Mouse (Mus musculus): Measurements from ENCODE around the gene Pqlc3. TPM values are rescaled to one million over a fixed set of nuclear protein-coding genes. Genes with fewer than 3 reads are reported as not detected.
"Not testable (repeated sequence)": the region's sequence is repeated elsewhere in the genome, so short reads cannot be mapped to it uniquely, and the experiment has no call there.

The Pqlc3 gene
- 37.3 and 75.9 TPM in 2 replicates for polyA plus RNA-seq (2012; rRNA removed)

- whole genome bisulfite sequencing: 1% methylated on average over 57 of the region's 57 CpGs
- peak; percentile 81 for DNase-seq (ENCODE audit: low read depth, low spot score)
Measured at GRCm38 (mm10) chr12:16999739-17000497, at the start of gene Pqlc3. Gene Pqlc3, minus strand, starts transcription at chr12:17000408.

- DNase-seq (ENCODE audit: low read depth, low spot score): no peak
- 97% methylated on average over 1 of the region's 1 CpGs for WGBS
Measured at GRCm38 (mm10) chr12:17049796-17050195, 49.6 kb upstream of the Pqlc3 start.

- DNase-seq (ENCODE audit: low read depth, low spot score): no peak
- 86% methylated on average over 7 of the region's 7 CpGs for WGBS
Measured at GRCm38 (mm10) chr12:17048979-17049612, 48.9 kb upstream of the Pqlc3 start.

DNA sequence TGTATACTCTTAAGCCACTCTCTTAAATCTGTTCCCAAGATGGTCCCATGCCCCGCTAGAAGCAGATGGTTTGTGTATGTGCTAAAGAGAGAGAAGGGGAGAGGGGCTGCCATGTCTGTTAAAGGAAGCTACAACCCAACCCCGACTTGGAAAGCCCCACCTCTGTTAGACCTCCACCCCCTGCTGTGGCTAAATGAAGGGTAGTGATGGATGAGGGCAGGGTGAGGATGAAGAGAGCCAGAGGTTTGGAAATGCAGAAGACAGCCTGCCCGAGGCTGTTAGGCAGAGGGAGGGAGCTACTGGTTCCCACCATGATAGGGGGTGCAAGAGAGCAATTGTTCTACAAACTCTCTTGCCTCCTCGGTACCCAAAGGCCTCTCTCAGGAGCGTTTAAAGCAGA is 43.1 kb upstream of the Pqlc3 start:
- DNase-seq (ENCODE audit: low read depth, low spot score): no peak
- WGBS: 57% methylated on average over 5 of the region's 5 CpGs

GRCm38 (mm10) chr12:17040567-17040966 is 40.4 kb upstream of the Pqlc3 start:
- DNase-seq (ENCODE audit: low read depth, low spot score): no peak
- 0% methylated on average over 1 of the region's 1 CpGs for WGBS

DNA sequence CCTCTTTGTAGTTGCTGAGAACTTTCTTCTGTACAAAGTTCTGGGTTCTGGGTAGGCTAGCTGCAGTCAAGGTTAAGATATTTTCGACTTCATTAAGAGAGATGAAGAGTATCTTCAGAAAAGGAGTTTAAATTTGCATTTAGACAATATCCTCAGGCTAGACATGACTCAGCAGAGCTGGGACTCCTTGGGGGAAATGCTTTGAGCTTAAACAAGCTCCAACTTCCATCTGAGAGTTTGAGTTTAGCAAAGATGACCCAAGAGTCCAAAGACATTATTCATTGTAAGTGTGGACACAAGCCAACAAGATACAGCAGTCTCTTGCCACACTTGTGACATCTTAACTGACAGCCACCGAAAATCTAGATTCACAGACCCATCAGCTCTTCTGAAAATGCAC is 39.2 kb upstream of the Pqlc3 start:
- WGBS: 63% methylated on average over 2 of the region's 2 CpGs
- no peak for DNase-seq (ENCODE audit: low read depth, low spot score)

DNA sequence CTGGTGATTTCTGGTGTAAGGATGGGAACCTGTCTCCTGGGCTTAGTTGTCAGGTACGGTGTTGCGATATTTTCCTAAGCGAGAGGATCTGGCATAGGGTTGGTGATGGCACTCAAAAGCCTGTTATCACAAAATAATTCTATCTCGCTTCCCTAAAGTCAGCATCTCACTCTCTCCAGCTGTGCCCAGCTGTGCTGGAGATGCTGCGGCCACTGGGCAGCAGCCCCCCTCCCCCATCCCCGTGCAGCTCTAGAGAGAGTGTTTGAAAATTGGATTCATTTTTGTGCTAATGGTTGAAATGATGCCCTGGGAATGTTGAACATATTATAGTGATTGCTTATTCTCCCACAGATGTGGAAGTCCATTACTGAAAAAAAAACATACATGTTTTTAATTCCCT is 38.0 kb upstream of the Pqlc3 start:
- no peak for DNase-seq (ENCODE audit: low read depth, low spot score)
- 77% methylated on average over 6 of the region's 6 CpGs for WGBS

DNA sequence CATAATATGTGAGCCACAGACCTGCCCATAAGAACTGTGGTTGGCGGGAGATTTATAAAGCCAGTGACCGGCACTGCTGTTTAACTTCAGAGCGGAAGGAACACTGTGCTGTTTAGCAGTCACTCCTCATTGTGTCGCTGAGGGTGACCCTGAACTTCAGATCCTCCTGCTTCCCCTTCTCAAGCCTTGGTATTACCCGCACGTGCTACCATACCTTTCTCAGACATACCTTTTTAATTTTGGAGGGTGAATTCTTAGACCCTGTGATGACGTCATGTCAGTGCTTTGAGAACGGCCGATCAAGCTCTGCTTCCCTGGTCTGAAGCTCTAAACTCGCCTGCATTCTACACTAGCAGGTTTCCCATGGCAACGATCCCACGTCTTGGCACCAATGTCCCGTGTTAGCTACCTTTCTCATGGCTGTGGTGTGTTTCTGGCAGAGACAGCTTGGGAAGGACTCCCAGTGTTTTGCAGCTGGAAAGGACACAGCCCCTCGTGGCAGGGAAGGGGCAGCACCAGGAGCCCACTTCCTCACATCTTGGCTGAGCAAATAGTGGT is 36.9 kb upstream of the Pqlc3 start:
- 43% methylated on average over 14 of the region's 14 CpGs for WGBS
- DNase-seq (ENCODE audit: low read depth, low spot score): no peak

DNA sequence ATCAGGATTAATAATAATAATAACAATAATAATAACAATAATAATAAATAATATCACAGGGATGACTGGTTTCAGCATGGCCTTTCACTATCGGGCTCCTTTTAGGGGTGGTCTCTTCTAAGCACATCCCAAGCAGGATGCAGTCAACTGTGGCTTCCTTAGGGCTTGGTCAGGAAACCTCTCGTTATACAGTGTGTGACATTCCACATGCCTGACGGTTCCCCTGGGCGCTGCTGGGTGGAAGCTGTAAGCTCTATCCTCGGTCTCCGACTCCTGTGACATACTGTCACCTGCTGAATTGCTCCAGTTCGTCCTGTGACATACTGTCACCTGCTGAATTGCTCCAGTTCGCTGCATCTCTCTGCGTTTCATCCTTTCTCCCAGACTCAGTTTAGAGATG is 36.3 kb upstream of the Pqlc3 start:
- 59% methylated on average over 9 of the region's 9 CpGs for WGBS
- no peak for DNase-seq (ENCODE audit: low read depth, low spot score)

GRCm38 (mm10) chr12:17035128-17035527 is 34.9 kb upstream of the Pqlc3 start:
- WGBS: 65% methylated on average over 2 of the region's 2 CpGs
- DNase-seq (ENCODE audit: low read depth, low spot score): no peak

DNA sequence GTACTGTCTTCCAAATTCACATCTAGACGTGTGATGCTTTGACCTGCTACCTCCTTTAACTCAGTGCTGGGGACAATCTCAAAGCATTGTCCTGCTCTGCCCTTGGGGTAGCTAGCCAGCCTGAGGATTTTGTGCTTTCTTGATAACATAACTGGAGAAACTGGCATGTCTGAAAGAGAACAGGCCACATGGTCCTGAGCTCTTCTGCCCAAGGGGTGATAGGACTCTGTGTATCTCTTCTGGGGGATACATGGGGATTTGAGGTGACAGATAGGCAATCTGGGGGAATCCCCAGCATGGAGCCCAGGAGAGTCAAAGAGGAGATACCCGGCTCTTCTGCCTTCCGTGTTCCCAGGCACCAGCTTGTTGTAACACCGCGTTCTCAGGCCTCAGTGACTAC is 34.5 kb upstream of the Pqlc3 start:
- no peak for DNase-seq (ENCODE audit: low read depth, low spot score)
- WGBS: 73% methylated on average over 5 of the region's 5 CpGs

GRCm38 (mm10) chr12:17033464-17033841 is 33.2 kb upstream of the Pqlc3 start:
- DNase-seq (ENCODE audit: low read depth, low spot score): no peak
- WGBS: 61% methylated on average over 9 of the region's 9 CpGs

DNA sequence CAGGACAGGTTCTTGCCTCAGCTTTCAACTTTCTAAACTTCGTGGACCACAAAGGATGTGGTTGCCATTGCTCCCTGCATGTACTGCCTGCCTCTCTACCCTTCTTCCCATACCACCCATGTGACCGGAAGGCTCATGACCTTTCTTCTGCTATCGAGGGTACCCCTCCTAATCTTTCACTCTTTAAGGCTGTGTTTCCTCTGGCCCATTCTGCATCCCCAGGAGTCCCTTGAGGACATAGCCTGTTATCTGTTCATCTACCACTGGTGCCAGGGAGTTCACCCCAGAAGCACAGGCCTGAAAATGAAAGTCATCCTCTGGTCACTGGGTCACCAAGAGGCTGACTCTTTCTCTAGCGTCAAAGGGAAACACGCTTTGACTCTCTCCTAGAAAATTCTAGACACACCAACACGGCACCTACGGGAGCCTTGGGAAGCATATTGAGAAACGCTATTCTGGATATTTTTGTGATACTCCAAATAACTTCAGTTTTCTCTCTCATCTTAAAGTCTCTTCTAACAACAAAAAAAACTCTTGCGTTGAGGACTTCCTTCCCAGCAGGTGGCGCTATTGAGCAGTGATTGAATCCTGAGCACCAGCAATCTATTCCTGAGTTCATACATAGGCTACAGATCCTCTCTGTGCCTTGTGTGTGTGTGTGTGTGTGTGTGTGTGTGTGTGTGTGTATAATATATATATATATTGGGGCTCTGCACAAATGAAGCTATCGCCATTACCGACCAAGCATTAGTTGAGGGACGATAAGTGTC is 32.7 kb upstream of the Pqlc3 start:
- WGBS: 32% methylated on average over 13 of the region's 13 CpGs
- peak; percentile 53 for DNase-seq (ENCODE audit: low read depth, low spot score)

DNA sequence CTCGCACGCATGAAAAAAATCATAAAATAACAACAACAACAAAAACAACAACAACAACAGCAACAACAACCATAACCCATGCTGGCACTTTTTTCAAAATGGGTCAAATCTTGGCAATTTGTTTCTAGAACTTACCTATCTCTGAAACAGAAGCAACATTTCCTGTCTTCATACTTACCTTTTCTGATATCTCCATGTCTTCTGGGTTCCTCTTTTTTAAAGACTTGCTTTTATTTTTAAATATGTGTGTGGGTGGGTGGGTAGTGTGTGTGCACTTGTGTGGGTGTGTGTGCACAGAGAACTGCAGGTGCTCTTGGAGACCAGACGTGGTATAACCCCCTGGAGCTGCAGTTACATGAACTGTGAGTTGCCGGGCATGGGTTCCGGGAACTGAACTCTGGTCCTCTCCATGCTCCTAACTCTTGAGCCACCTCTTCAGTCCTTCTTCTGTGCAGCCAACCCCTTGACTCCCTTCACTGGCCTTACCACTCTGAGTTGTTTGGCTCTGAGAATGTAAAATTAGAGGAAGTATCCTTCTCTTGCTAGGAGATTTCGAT is 24.4 kb upstream of the Pqlc3 start:
- no peak for DNase-seq (ENCODE audit: low read depth, low spot score)
- 77% methylated on average over 6 of the region's 6 CpGs for WGBS

GRCm38 (mm10) chr12:17022145-17022544 is 21.9 kb upstream of the Pqlc3 start:
- no peak for DNase-seq (ENCODE audit: low read depth, low spot score)
- WGBS: 88% methylated on average over 4 of the region's 4 CpGs

DNA sequence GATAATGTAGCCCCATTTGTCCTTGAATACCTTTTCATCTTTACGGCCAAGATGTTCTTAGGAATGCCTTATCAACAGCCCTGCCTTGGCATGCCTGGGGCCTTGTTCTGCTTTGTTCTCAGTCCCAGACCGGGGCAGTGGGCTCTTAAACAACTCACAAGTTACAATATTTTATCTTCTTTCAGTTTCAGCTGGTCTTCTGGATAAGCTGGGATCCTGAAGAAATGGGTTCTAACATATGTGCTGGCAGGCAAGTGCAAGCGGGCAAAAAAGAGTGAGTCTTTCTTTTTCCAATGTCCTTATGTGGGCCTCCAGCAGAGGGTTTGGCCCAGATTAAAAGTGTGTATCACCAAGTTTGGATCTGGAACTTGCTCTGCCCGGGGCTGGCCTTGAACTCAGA is 20.9 kb upstream of the Pqlc3 start:
- not testable (repeated sequence) for DNase-seq (ENCODE audit: low read depth, low spot score)
- 71% methylated on average over 4 of the region's 4 CpGs for WGBS

GRCm38 (mm10) chr12:17018468-17018867 is 18.3 kb upstream of the Pqlc3 start:
- DNase-seq (ENCODE audit: low read depth, low spot score): no peak
- 34% methylated on average over 4 of the region's 4 CpGs for WGBS

GRCm38 (mm10) chr12:17015711-17016110 is 15.5 kb upstream of the Pqlc3 start:
- no peak for DNase-seq (ENCODE audit: low read depth, low spot score)
- 64% methylated on average over 2 of the region's 2 CpGs for WGBS

DNA sequence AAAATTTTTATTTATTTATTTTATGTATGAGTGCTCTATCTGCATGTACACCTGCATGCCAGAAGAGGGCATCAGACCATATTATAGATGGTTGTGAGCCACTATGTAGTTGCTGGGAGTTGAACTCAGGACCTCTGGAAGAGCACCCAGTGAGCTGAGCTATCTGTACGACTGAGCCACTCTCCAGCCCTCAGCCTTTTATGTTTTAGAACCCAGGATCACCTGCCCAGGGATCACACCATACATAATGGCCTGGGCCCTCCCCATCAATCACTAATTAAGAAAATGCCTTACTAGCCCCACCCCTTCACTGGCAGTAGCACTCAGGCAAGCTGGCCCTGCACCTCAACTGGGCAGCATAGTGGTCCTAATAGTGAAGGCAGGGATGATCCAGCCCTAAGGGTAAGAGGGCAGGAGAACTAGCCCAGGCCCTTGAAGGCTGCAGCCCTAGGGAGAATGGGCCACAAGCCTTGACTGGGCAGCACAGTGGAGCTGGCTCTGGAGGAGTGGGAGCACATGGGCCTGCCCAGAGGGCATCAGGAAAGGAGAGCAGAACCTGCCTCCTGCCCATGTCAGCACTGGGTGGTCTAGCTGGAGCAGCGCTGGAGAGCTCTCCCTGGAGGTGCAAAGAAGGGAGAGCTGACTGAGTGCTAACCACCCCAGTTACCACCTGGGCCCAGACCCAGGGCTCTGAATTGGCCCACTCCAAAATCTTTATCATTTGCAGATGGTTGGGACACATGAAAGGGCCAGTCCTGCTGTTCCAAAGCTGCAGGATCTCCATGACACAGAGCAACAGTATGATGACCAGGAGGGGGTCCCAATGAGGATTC is 12.1 kb upstream of the Pqlc3 start:
- no peak for DNase-seq (ENCODE audit: low read depth, low spot score)
- 83% methylated on average over 2 of the region's 2 CpGs for WGBS

All from large intestine, adult 2 months (tissue).